Mouse (Mus musculus) ES-Bruce4 (cell line): ENCODE data around the gene Shisal2b.

ENCODE experiments used
- CTCF ChIP-seq: IDR thresholded peaks from one replicate; pipeline ENCODE4 v1.8.1; 2011; ENCODE audit warnings: low read depth, low read length
- EP300 ChIP-seq: IDR thresholded peaks from 2 replicates; pipeline ENCODE4 v1.6.1; 2011; ENCODE audit warnings: low read depth, low read length; ENCODE audit not compliant: insufficient read depth
- POLR2A ChIP-seq: IDR thresholded peaks from one replicate; pipeline ENCODE4 v1.8.1; 2011; ENCODE audit warnings: low read length; ENCODE audit not compliant: insufficient read depth

DNA sequence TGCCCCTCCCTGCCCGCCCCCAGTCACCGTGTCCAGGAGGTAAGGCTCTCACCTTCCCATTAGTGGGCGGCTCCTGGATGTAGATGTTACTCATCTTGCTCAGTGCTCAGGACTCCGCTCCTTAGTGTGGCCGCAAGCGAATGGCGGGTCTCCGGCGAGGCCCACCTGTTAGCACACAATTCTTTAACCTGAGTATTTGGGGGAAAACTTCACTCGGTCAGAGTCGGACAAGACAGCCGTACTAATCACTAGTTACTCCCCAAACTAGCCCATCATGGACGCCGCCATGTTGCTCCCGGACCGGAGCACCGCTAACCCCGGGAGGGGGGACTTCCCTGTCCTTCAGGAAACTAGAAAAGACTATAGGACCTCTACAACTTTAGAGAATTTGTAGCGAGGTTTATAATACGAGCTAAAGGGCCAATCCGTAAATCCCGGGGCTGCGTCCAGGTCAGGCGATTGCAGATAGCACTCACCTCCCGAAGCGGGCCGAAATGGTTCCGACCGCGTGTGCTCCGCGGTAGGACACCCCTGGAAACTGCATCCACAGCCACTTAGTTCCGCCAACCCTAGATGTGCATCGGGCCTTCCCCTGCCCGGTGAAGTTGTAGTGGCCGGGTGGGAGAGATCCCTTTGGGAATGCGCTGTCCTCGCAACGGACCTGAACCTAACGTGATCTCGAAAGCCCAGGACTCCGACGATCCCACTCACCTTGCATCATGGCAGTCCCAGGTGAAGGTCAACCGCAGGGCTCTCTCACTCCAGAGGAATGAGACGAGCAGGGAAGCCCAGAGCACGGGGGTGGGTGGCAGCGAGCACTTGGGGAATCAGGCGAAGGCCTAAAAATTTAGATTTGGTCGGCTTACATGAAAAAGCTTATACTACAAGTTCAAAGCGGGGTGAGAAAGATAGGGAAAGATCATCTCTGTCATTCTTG lies 46.8 kb downstream of the Shisal2b start, which contains the start of gene Cwc27:
- 0 out of 2 replicates have a peak, but pooled peaks have one; percentile 25 for TF ChIP-seq EP300
- no peak for TF ChIP-seq CTCF
- TF ChIP-seq POLR2A, result no peak
